Mouse (Mus musculus) kidney, postnatal 36 days (tissue): ENCODE measurements around the gene Dusp28.

Experiments used
- DNase-seq, 2 experiments: peaks; one replicate each; pipeline ENCODE4 v3.0.0; 2021 to 2022; ENCODE audit warnings: mixed read lengths in 2 of 2

Dusp28 gene

GRCm38 (mm10) chr1:92906779-92907631 lies at the start of gene Dusp28:
Gene Dusp28, plus strand, starts transcription at chr1:92906981.
- DNase-seq: peak; percentile 96 to 97

- DNase-seq: no peak
Measured at GRCm38 (mm10) chr1:92861503-92861902, 45.3 kb upstream of the Dusp28 start.

GRCm38 (mm10) chr1:92863268-92863667 lies 43.5 kb upstream of the Dusp28 start:
- no peak for DNase-seq

- no peak for DNase-seq
Measured at GRCm38 (mm10) chr1:92866170-92866569, 40.6 kb upstream of the Dusp28 start.

- DNase-seq: no peak
Measured at GRCm38 (mm10) chr1:92869985-92870384, 36.8 kb upstream of the Dusp28 start.

GRCm38 (mm10) chr1:92872666-92873065 lies 34.1 kb upstream of the Dusp28 start:
- peak; percentile 22 to 37 for DNase-seq

GRCm38 (mm10) chr1:92874011-92874410 lies 32.8 kb upstream of the Dusp28 start:
- peak; percentile 47 to 57 for DNase-seq

- no peak for DNase-seq
Measured at GRCm38 (mm10) chr1:92875360-92876111, 31.2 kb upstream of the Dusp28 start.

GRCm38 (mm10) chr1:92877431-92877978 lies 29.3 kb upstream of the Dusp28 start:
- DNase-seq: no peak

GRCm38 (mm10) chr1:92878066-92878741 lies 28.6 kb upstream of the Dusp28 start:
- DNase-seq: no peak

GRCm38 (mm10) chr1:92879266-92879665 lies 27.5 kb upstream of the Dusp28 start:
- no peak for DNase-seq

- no peak for DNase-seq
Measured at GRCm38 (mm10) chr1:92880101-92880500, 26.7 kb upstream of the Dusp28 start.

GRCm38 (mm10) chr1:92881982-92882381 lies 24.8 kb upstream of the Dusp28 start:
- DNase-seq: no peak

- no peak for DNase-seq
Measured at GRCm38 (mm10) chr1:92888901-92889655, 17.7 kb upstream of the Dusp28 start.

- no peak for DNase-seq
Measured at GRCm38 (mm10) chr1:92892791-92893190, 14.0 kb upstream of the Dusp28 start.

- no peak for DNase-seq
Measured at GRCm38 (mm10) chr1:92893896-92894295, 12.9 kb upstream of the Dusp28 start.

- DNase-seq: peak; percentile 74 to 87
Measured at GRCm38 (mm10) chr1:92895089-92895488, 11.7 kb upstream of the Dusp28 start.

- peak; percentile 77 for DNase-seq
Measured at GRCm38 (mm10) chr1:92902786-92903185, 4.0 kb upstream of the Dusp28 start, which contains the start of gene Ankmy1. Gene Ankmy1, minus strand, starts transcription at chr1:92902906.

- DNase-seq: no peak
Measured at GRCm38 (mm10) chr1:92903627-92904026, 3.2 kb upstream of the Dusp28 start.

GRCm38 (mm10) chr1:92905703-92906310 lies 974 bp upstream of the Dusp28 start:
- no peak for DNase-seq

GRCm38 (mm10) chr1:92907632-92908360 lies 1.0 kb downstream of the Dusp28 start:
- no peak for DNase-seq
